Mouse (Mus musculus): ENCODE measurements around the gene Plscr1. TPM values are rescaled to one million over a fixed set of nuclear protein-coding genes. Genes with fewer than 3 reads are reported as not detected.

Plscr1 gene
- polyA plus RNA-seq, 1 experiment from 2014 or later, result 11.2 TPM

Small RNA genes lying within 50 kb of the gene (microRNA-seq; reads per million reads assigned to microRNA genes)
- not detected for gene Mir6386

Other genes with a start within 250 kb of the Plscr1 start
- gene Plscr5, start 56.8 kb upstream of the Plscr1 start, polyA plus RNA-seq (2015; fragmentation: Nextera tagmentation; extraction: Ambion mirVana), result not detected in 2 replicates
- gene Plscr2, start 25.9 kb downstream of the Plscr1 start, polyA plus RNA-seq (2015; fragmentation: Nextera tagmentation; extraction: Ambion mirVana), result 1.4 and 1.7 TPM in 2 replicates
- not detected in 2 replicates for gene 1700057G04Rik, start 59.6 kb downstream of the Plscr1 start, polyA plus RNA-seq (2015; fragmentation: Nextera tagmentation; extraction: Ambion mirVana)
- gene Plscr4, start 207.6 kb downstream of the Plscr1 start, polyA plus RNA-seq (2015; fragmentation: Nextera tagmentation; extraction: Ambion mirVana), result 3.5 and 4.5 TPM in 2 replicates